Mouse (Mus musculus): ENCODE data around the gene Spem2. TPM values are rescaled to one million over a fixed set of nuclear protein-coding genes. Genes with fewer than 3 reads are reported as not detected.
A peak's percentile ranks its signal among the peaks of the same experiment; 100 is the strongest.

Gene Spem2
- total RNA-seq, 2 experiments from 2014 or later, result not detected

- peak; percentile 36 to 53 for DNase-seq (ENCODE audit: extremely low spot score in 1 of 2, low spot score in 1 of 2)
Observed at GRCm38 (mm10) chr11:69836703-69837576, 18.7 kb upstream of the Spem2 start.

- DNase-seq (ENCODE audit: extremely low spot score in 1 of 2, low spot score in 1 of 2), result no peak
Observed at GRCm38 (mm10) chr11:69835966-69836335, 17.7 kb upstream of the Spem2 start.

GRCm38 (mm10) chr11:69835326-69835965 lies 17.2 kb upstream of the Spem2 start:
- no peak for DNase-seq (ENCODE audit: extremely low spot score in 1 of 2, low spot score in 1 of 2)

GRCm38 (mm10) chr11:69834001-69834549 lies 15.8 kb upstream of the Spem2 start:
- DNase-seq (ENCODE audit: extremely low spot score in 1 of 2, low spot score in 1 of 2), result no peak

GRCm38 (mm10) chr11:69833554-69833953 lies 15.3 kb upstream of the Spem2 start:
- DNase-seq (ENCODE audit: extremely low spot score in 1 of 2, low spot score in 1 of 2), result no peak

GRCm38 (mm10) chr11:69828832-69829231 lies 10.6 kb upstream of the Spem2 start:
- no peak for DNase-seq (ENCODE audit: extremely low spot score in 1 of 2, low spot score in 1 of 2)

- no peak for DNase-seq (ENCODE audit: extremely low spot score in 1 of 2, low spot score in 1 of 2)
Observed at GRCm38 (mm10) chr11:69823456-69823855, 5.2 kb upstream of the Spem2 start.

GRCm38 (mm10) chr11:69822080-69822479 lies 3.8 kb upstream of the Spem2 start, which contains the start of gene Spem1:
Gene Spem1 (minus strand): TSS chr11:69822180.
- DNase-seq (ENCODE audit: extremely low spot score in 1 of 2, low spot score in 1 of 2), result no peak

GRCm38 (mm10) chr11:69818871-69819270 lies 606 bp upstream of the Spem2 start:
- no peak for DNase-seq (ENCODE audit: extremely low spot score in 1 of 2, low spot score in 1 of 2)

GRCm38 (mm10) chr11:69816520-69816919 lies 1.7 kb downstream of the Spem2 start:
- no peak for DNase-seq (ENCODE audit: extremely low spot score in 1 of 2, low spot score in 1 of 2)

- no peak for DNase-seq (ENCODE audit: extremely low spot score in 1 of 2, low spot score in 1 of 2)
Observed at GRCm38 (mm10) chr11:69815155-69815554, 3.1 kb downstream of the Spem2 start, which contains the start of gene Gm39566. Gene Gm39566 (minus strand): TSS chr11:69815298.

- no peak for DNase-seq (ENCODE audit: extremely low spot score in 1 of 2, low spot score in 1 of 2)
Observed at GRCm38 (mm10) chr11:69810280-69810679, 8.0 kb downstream of the Spem2 start.

GRCm38 (mm10) chr11:69807641-69808040 lies 10.6 kb downstream of the Spem2 start:
- no peak for DNase-seq (ENCODE audit: extremely low spot score in 1 of 2, low spot score in 1 of 2)

- no peak for DNase-seq (ENCODE audit: extremely low spot score in 1 of 2, low spot score in 1 of 2)
Observed at GRCm38 (mm10) chr11:69806378-69806777, 11.9 kb downstream of the Spem2 start.

GRCm38 (mm10) chr11:69804972-69805909 lies 13.0 kb downstream of the Spem2 start, which contains the start of gene Tmem102:
Gene Tmem102 (minus strand): TSS chr11:69805624.
- no peak for DNase-seq (ENCODE audit: extremely low spot score in 1 of 2, low spot score in 1 of 2)

GRCm38 (mm10) chr11:69804652-69804940 lies 13.7 kb downstream of the Spem2 start:
- DNase-seq (ENCODE audit: extremely low spot score in 1 of 2, low spot score in 1 of 2), result no peak

GRCm38 (mm10) chr11:69803786-69804651 lies 14.2 kb downstream of the Spem2 start:
- DNase-seq (ENCODE audit: extremely low spot score in 1 of 2, low spot score in 1 of 2), result peak; percentile 46 to 51

- no peak for DNase-seq (ENCODE audit: extremely low spot score in 1 of 2, low spot score in 1 of 2)
Observed at GRCm38 (mm10) chr11:69803328-69803727, 14.9 kb downstream of the Spem2 start.

- peak; percentile 74 to 80 for DNase-seq (ENCODE audit: extremely low spot score in 1 of 2, low spot score in 1 of 2)
Observed at GRCm38 (mm10) chr11:69802648-69803105, 15.6 kb downstream of the Spem2 start.
